Mouse (Mus musculus): ENCODE data around the gene Ankrd6. TPM values are rescaled to one million over a fixed set of nuclear protein-coding genes. Genes with fewer than 3 reads are reported as not detected.

Gene Ankrd6
- total and polyA plus RNA-seq, 3 experiments: 1.3 to 2.1 (median 1.6) TPM

- in situ Hi-C loops (cut with MboI; ENCODE audit: low pct_ligation_motif_present, low pct_unique_long_range_greater_than_20kb, low sequenced_read_pairs): no loop called here
- Histone ChIP-seq H3K27ac (ENCODE audit: insufficient read depth, low read depth) (no peak overlapping the region), H3K27me3 (replicated peaks) (no peaks in the 10 kb centered on the region), H3K4me1 (ENCODE audit: control insufficient read depth in 1 of 2, insufficient read depth in 2 of 2) (no peaks in the 10 kb centered on the region), H3K4me2 (ENCODE audit: insufficient read depth, low read depth, poor library complexity, severe bottlenecking) (no peak overlapping the region), H3K9me3 (replicated peaks; ENCODE audit: low read length) (no peaks in the 10 kb centered on the region), H3K4me3 (replicated peaks in 1 of 3; ENCODE audit: low read depth in 2 of 3, low read length in 2 of 3, poor library complexity in 1 of 3) (no peak overlapping the region), H3K79me2 (replicated peaks; ENCODE audit: control insufficient read depth, extremely low read depth, insufficient read depth, poor library complexity, severe bottlenecking) (no peaks in the 10 kb centered on the region), H3K9ac (ENCODE audit: insufficient read depth, low read depth) (no peak overlapping the region), H3K36me3 (replicated peaks in 1 of 2; ENCODE audit: control insufficient read depth in 1 of 2, insufficient read depth in 1 of 2, low read length in 1 of 2) (peaks cover 0 to 2% of the 10 kb centered on the region in 2 experiments)
- DNase-seq (ENCODE audit: extremely low read depth): no peak
- dilution Hi-C loops (cut with MboI; ENCODE audit: extremely low pct_ligation_motif_present, extremely low pct_unique_long_range_greater_than_20kb, low sequenced_read_pairs): no loop called here
- no peak for TF ChIP-seq ZKSCAN1 (IDR thresholded peaks at IDR 0.05; ENCODE audit: borderline replicate concordance, low read depth, low read length)
- TF ChIP-seq TCF12 (IDR thresholded peaks at IDR 0.05; ENCODE audit: low read depth, low read length): no peak
- no peak for TF ChIP-seq MYC (IDR thresholded peaks at IDR 0.05; ENCODE audit: low read depth, low read length)
- no peak for TF ChIP-seq ETS1 (conservative IDR thresholded peaks at IDR 0.05; ENCODE audit: low read depth, low read length)
- TF ChIP-seq KAT2A (IDR thresholded peaks at IDR 0.05; ENCODE audit: insufficient replicate concordance, low read length): no peak
- TF ChIP-seq GABPA (IDR thresholded peaks at IDR 0.05; ENCODE audit: insufficient replicate concordance, low read depth, low read length): no peak
- no peak for TF ChIP-seq RAD21 (IDR thresholded peaks at IDR 0.05; ENCODE audit: low read depth, low read length)
- no peak for TF ChIP-seq SMC3 (IDR thresholded peaks at IDR 0.05; ENCODE audit: low read depth, low read length)
- TF ChIP-seq NELFE (IDR thresholded peaks at IDR 0.05; ENCODE audit: low read depth, low read length): no peak
- TF ChIP-seq ZMIZ1 (IDR thresholded peaks at IDR 0.05; ENCODE audit: low read depth, low read length): no peak
- TF ChIP-seq CHD2 (IDR thresholded peaks at IDR 0.05; ENCODE audit: low read length): no peak
- no peak for TF ChIP-seq ELF1 (IDR thresholded peaks at IDR 0.05; ENCODE audit: low read depth, low read length)
- no peak for TF ChIP-seq ZC3H11A (IDR thresholded peaks at IDR 0.05; ENCODE audit: low read depth, low read length)
- TF ChIP-seq JUND (conservative IDR thresholded peaks at IDR 0.05; ENCODE audit: low read depth, low read length): no peak
- TF ChIP-seq MAX (IDR thresholded peaks at IDR 0.05; ENCODE audit: low read length): no peak
Measured at GRCm38 (mm10) chr4:32787110-32787509, 163.5 kb downstream of the Ankrd6 start.

GRCm38 (mm10) chr4:32779996-32780395 lies 170.6 kb downstream of the Ankrd6 start:
- Histone ChIP-seq H3K4me3 (replicated peaks in 1 of 3; ENCODE audit: low read depth in 2 of 3, low read length in 2 of 3, poor library complexity in 1 of 3) (no peak overlapping the region), H3K4me2 (ENCODE audit: insufficient read depth, low read depth, poor library complexity, severe bottlenecking) (no peak overlapping the region), H3K27ac (ENCODE audit: insufficient read depth, low read depth) (no peak overlapping the region), H3K79me2 (replicated peaks; ENCODE audit: control insufficient read depth, extremely low read depth, insufficient read depth, poor library complexity, severe bottlenecking) (no peaks in the 10 kb centered on the region), H3K9ac (ENCODE audit: insufficient read depth, low read depth) (no peak overlapping the region), H3K36me3 (replicated peaks in 1 of 2; ENCODE audit: control insufficient read depth in 1 of 2, insufficient read depth in 1 of 2, low read length in 1 of 2) (peaks cover 10 to 38% of the 10 kb centered on the region in 2 experiments), H3K9me3 (replicated peaks; ENCODE audit: low read length) (peaks cover 3% of the 10 kb centered on the region), H3K4me1 (ENCODE audit: control insufficient read depth in 1 of 2, insufficient read depth in 2 of 2) (no peaks in the 10 kb centered on the region), H3K27me3 (replicated peaks) (no peaks in the 10 kb centered on the region)
- DNase-seq (ENCODE audit: extremely low read depth): no peak
- in situ Hi-C loops (cut with MboI; ENCODE audit: low pct_ligation_motif_present, low pct_unique_long_range_greater_than_20kb, low sequenced_read_pairs) (no loop called here), dilution Hi-C loops (cut with MboI; ENCODE audit: extremely low pct_ligation_motif_present, extremely low pct_unique_long_range_greater_than_20kb, low sequenced_read_pairs) (no loop called here)
- no peak for TF ChIP-seq KAT2A (IDR thresholded peaks at IDR 0.05; ENCODE audit: insufficient replicate concordance, low read length)
- no peak for TF ChIP-seq TBP (conservative IDR thresholded peaks at IDR 0.05; ENCODE audit: low read depth, low read length)
- no peak for TF ChIP-seq CTCF (conservative IDR thresholded peaks at IDR 0.05 in 1 of 2, IDR thresholded peaks at IDR 0.05 in 1 of 2; ENCODE audit: low read depth in 2 of 2, low read length in 2 of 2)
- TF ChIP-seq MAFK (IDR thresholded peaks at IDR 0.05; ENCODE audit: insufficient replicate concordance, low read length): no peak
- no peak for TF ChIP-seq ZNF384 (IDR thresholded peaks at IDR 0.05; ENCODE audit: low read depth, low read length)
- TF ChIP-seq TCF12 (IDR thresholded peaks at IDR 0.05; ENCODE audit: low read depth, low read length): no peak
- TF ChIP-seq USF1 (IDR thresholded peaks at IDR 0.05; ENCODE audit: low read depth, low read length): no peak
- TF ChIP-seq ETS1 (conservative IDR thresholded peaks at IDR 0.05; ENCODE audit: low read depth, low read length): no peak
- TF ChIP-seq MAZ (IDR thresholded peaks at IDR 0.05; ENCODE audit: low read depth, low read length): no peak
- no peak for TF ChIP-seq PAX5 (IDR thresholded peaks at IDR 0.05; ENCODE audit: low read length)
